Mouse (Mus musculus) Muller cell, postnatal 12 days (primary cell): ENCODE measurements at regions not wholly inside any gene's neighbourhood (a gene's known extent, or its start where the extent isn't known, plus 50 kb on each side); places are given as distances from the start of the nearest gene placed in this dataset.

ENCODE experiments used
- DNase-seq: peaks from one replicate; pipeline ENCODE4 v3.0.0-alpha.2; 2015; ENCODE audit errors: inconsistent ontology term

DNA sequence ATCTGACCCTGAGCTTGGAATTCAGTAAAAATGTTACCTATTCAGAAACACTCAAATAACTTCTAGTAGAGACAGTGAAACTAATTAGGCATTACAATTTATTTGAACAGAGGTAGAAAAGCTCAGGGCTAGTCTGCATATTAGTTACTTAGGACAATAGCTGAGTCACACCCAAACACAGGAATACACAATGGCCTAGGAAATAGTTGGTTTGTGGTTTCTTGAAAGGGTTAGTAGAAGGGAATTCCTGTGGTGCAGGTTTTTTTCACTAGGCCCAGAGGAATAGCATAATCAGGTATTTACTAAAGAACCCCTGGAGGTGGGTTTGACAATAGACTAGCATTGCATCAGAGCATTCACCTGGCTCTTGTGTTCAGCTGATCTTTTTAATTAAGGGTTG lies 513.9 kb downstream of the Dnajb9 start:
- DNase-seq = peak; percentile 59

DNA sequence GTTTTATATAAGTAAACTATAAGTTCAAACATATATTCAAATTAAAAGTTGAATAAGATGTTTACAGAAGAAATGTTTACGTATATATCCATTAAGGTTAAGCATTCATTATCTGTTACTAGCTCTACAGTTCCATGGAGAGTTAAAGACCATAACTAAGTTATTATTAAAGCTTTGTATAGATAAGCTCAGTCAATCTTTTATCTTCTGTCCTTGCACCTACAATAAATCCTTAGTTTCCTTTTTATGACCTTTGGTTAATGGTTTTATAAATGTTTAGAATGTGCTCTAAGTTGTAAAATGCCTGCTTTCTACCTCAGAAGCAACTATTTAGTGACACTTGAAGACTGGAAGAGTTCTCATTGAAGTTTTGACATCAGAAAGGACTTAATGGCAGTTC lies 562.1 kb downstream of the Dnajb9 start:
- no peak for DNase-seq

DNA sequence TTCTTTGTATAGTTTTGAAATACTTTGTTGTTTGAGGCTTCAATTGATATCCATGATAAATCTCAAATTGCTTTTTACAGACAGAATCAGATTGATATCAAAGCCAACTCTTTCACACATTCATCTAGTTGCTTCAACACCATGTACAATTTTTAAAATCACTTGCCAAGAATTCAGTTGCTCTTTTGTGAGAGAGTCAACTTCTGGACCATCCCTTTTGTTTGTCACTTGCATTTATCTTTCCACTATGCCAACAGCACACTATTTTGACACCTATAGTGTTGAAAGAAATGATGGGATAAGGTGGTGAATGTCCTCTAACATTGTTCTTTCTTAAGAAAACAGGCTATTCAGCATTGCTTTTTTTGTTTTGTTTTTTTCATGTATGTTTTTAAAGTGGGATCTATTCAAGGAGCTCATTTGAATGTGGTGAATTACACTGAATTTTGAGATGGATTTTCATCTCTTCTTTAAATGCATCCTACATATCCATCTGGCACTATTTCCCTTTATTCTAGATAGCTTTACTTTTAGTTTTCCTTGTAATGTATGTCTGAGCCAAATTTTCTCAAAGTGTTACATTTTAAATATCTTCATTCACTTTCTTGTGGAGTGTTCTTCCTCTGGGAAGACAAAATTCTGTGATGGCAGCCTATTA lies 568.8 kb downstream of the Dnajb9 start:
- no peak for DNase-seq
